Mouse (Mus musculus): ENCODE results near the gene Atp1a2. TPM values are rescaled to one million over a fixed set of nuclear protein-coding genes. Genes with fewer than 3 reads are reported as not detected.

Gene Atp1a2
- polyA plus RNA-seq, 1 experiment from 2014 or later, result 5.6 TPM

GRCm38 (mm10) chr1:172229215-172229614, 68.6 kb downstream of the Atp1a2 start:
- H3K27me3 ChIP-seq (replicated peaks; ENCODE audit: control insufficient read depth, insufficient read depth, low read length), result no peaks in the 10 kb centered on the region
- DNase-seq (ENCODE audit: low spot score) (no peak), ATAC-seq (ENCODE audit: low read depth) (no peak)
- no peak overlapping the region for H3K4me2 ChIP-seq (ENCODE audit: low read depth, low read length)
- H3K27ac ChIP-seq (replicated peaks; ENCODE audit: low read depth, low read length), result no peak overlapping the region
- no peaks in the 10 kb centered on the region for H3K36me3 ChIP-seq (ENCODE audit: control insufficient read depth, insufficient read depth, low read length)
- no peak overlapping the region for H3K4me3 ChIP-seq (ENCODE audit: low read depth, low read length)
- H3K9ac ChIP-seq (ENCODE audit: low read depth, low read length), result no peak overlapping the region
- no peaks in the 10 kb centered on the region for H3K4me1 ChIP-seq (ENCODE audit: control insufficient read depth, insufficient read depth, low read length)
- WGBS, result 67% methylated on average over 1 of the region's 1 CpGs
- no peaks in the 10 kb centered on the region for H3K9me3 ChIP-seq (ENCODE audit: control insufficient read depth, low read length)

GRCm38 (mm10) chr1:172228209-172228608, 69.7 kb downstream of the Atp1a2 start:
- H3K36me3 ChIP-seq (ENCODE audit: control insufficient read depth, insufficient read depth, low read length), result no peaks in the 10 kb centered on the region
- no peaks in the 10 kb centered on the region for H3K27me3 ChIP-seq (replicated peaks; ENCODE audit: control insufficient read depth, insufficient read depth, low read length)
- WGBS, result 78% methylated on average over 2 of the region's 2 CpGs
- H3K27ac ChIP-seq (replicated peaks; ENCODE audit: low read depth, low read length), result no peak overlapping the region
- H3K4me2 ChIP-seq (ENCODE audit: low read depth, low read length), result no peak overlapping the region
- ATAC-seq (ENCODE audit: low read depth), result no peak
- no peaks in the 10 kb centered on the region for H3K4me1 ChIP-seq (ENCODE audit: control insufficient read depth, insufficient read depth, low read length)
- no peak overlapping the region for H3K9ac ChIP-seq (ENCODE audit: low read depth, low read length)
- no peak for DNase-seq (ENCODE audit: low spot score)
- H3K4me3 ChIP-seq (ENCODE audit: low read depth, low read length), result no peak overlapping the region
- no peaks in the 10 kb centered on the region for H3K9me3 ChIP-seq (ENCODE audit: control insufficient read depth, low read length)

Other genes with a start within 250 kb of the Atp1a2 start
- 1.6 and 1.9 TPM in 2 replicates for gene Nhlh1, start 240.5 kb downstream of the Atp1a2 start, polyA plus RNA-seq (2014; fragmentation: Nextera tagmentation; extraction: Ambion mirVana)
- 227 and 230 TPM in 2 replicates for gene Copa, start 215.5 kb downstream of the Atp1a2 start, polyA plus RNA-seq (2014; fragmentation: Nextera tagmentation; extraction: Ambion mirVana)
- gene Ncstn, start 215.3 kb downstream of the Atp1a2 start, polyA plus RNA-seq (2014; fragmentation: Nextera tagmentation; extraction: Ambion mirVana), result 91.3 and 107 TPM in 2 replicates
- 130 and 148 TPM in 2 replicates for gene Pex19, start 171.3 kb downstream of the Atp1a2 start, polyA plus RNA-seq (2014; fragmentation: Nextera tagmentation; extraction: Ambion mirVana)
- gene Dcaf8, start 150.0 kb downstream of the Atp1a2 start, polyA plus RNA-seq (2014; fragmentation: Nextera tagmentation; extraction: Ambion mirVana), result 102 and 119 TPM in 2 replicates
- 149 and 150 TPM in 2 replicates for gene Pea15a, start 91.3 kb downstream of the Atp1a2 start, polyA plus RNA-seq (2014; fragmentation: Nextera tagmentation; extraction: Ambion mirVana)
- 39.4 and 74.3 TPM in 2 replicates for gene Casq1, start 78.2 kb downstream of the Atp1a2 start, polyA plus RNA-seq (2014; fragmentation: Nextera tagmentation; extraction: Ambion mirVana)
- gene Atp1a4, start 39.6 kb downstream of the Atp1a2 start, polyA plus RNA-seq (2014; fragmentation: Nextera tagmentation; extraction: Ambion mirVana), result 0.05 TPM in 1 of 2 replicates, not detected in the other
- gene Igsf8, start 36.4 kb downstream of the Atp1a2 start, polyA plus RNA-seq (2014; fragmentation: Nextera tagmentation; extraction: Ambion mirVana), result 57.2 and 60.4 TPM in 2 replicates
- 0.06 TPM in 1 of 2 replicates, not detected in the other for gene Kcnj9, start 31.3 kb upstream of the Atp1a2 start, polyA plus RNA-seq (2014; fragmentation: Nextera tagmentation; extraction: Ambion mirVana)
- 0.18 and 0.28 TPM in 2 replicates for gene Kcnj10, start 43.1 kb upstream of the Atp1a2 start, polyA plus RNA-seq (2014; fragmentation: Nextera tagmentation; extraction: Ambion mirVana)
- gene Pigm, start 78.5 kb upstream of the Atp1a2 start, polyA plus RNA-seq (2014; fragmentation: Nextera tagmentation; extraction: Ambion mirVana), result 6.9 and 7.2 TPM in 2 replicates
- gene Slamf9, start 177.3 kb upstream of the Atp1a2 start, polyA plus RNA-seq (2014; fragmentation: Nextera tagmentation; extraction: Ambion mirVana), result 0.68 and 0.77 TPM in 2 replicates
- 21.4 and 26.3 TPM in 2 replicates for gene Igsf9, start 183.7 kb upstream of the Atp1a2 start, polyA plus RNA-seq (2014; fragmentation: Nextera tagmentation; extraction: Ambion mirVana)
- 192 and 231 TPM in 2 replicates for gene Tagln2, start 202.0 kb upstream of the Atp1a2 start, polyA plus RNA-seq (2014; fragmentation: Nextera tagmentation; extraction: Ambion mirVana)
- 6.5 and 8.9 TPM in 2 replicates for gene Cfap45, start 222.7 kb upstream of the Atp1a2 start, polyA plus RNA-seq (2014; fragmentation: Nextera tagmentation; extraction: Ambion mirVana)

Measured in embryonic facial prominence, embryonic 14.5 days (tissue).